Mouse (Mus musculus) lung, adult 2 months (tissue): ENCODE data around the gene Gm20388.

Experiments used
- CTCF ChIP-seq: fragments of 200-500 bp; IDR thresholded peaks from 2 replicates; pipeline ENCODE4 v1.5.1; 2011; ENCODE audit warnings: mild to moderate bottlenecking, low read length, control low read depth; ENCODE audit not compliant: insufficient read depth
- POLR2A ChIP-seq: fragments of 200-500 bp; IDR thresholded peaks from 2 replicates; pipeline ENCODE4 v1.6.1; 2011; ENCODE audit warnings: low read depth, mild to moderate bottlenecking, control low read depth, low read length, borderline replicate concordance; ENCODE audit errors: extremely low read depth

GRCm38 (mm10) chr8:120559654-120560053 is 649.0 kb downstream of the Gm20388 start:
- TF ChIP-seq CTCF = no peak
- no peak for TF ChIP-seq POLR2A
